8 mouse cellular contexts compared by ENCODE assay signal in genomic region chr7:70359791-70360581, GRCm38 (mm10). TPM values are rescaled to one million over a fixed set of nuclear protein-coding genes. Genes with fewer than 3 reads are reported as not detected.
A peak's percentile ranks its signal among the peaks of the same experiment; 100 is the strongest.
DNase-seq lines count a peak whose midpoint lies in the region; ATAC-seq and TF ChIP-seq lines count a peak whose summit lies in the region.

No protein-coding gene starts in this region.

- peak overlapping the region; percentile 86 for H3K4me2 ChIP-seq in intestine, embryonic 15.5 days (replicated peaks)
- peak overlapping the region; percentile 77 for H3K4me2 ChIP-seq in liver, postnatal 0 days (ENCODE audit: low read depth, low read length)

- H3K4me3 ChIP-seq in cerebellum, adult 2 months (replicated peaks; ENCODE audit: insufficient read depth, low read depth, low read length) = peak overlapping the region; percentile 48
- H3K4me3 ChIP-seq in E14TG2a.4 (replicated peaks; ENCODE audit: low read length) = peak overlapping the region; percentile 83
- peak overlapping the region; percentile 74 for H3K4me3 ChIP-seq in embryonic fibroblast, embryonic 13.5 days (ENCODE audit: insufficient read depth, low read length)
- H3K4me3 ChIP-seq in intestine, embryonic 15.5 days (replicated peaks) = peak overlapping the region; percentile 76
- peak overlapping the region; percentile 63 for H3K4me3 ChIP-seq in liver, postnatal 0 days (ENCODE audit: low read depth, low read length)

- no peak for TF ChIP-seq POLR2A in cerebellum, adult 2 months (IDR thresholded peaks at IDR 0.05; ENCODE audit: borderline replicate concordance, insufficient read depth, low read length)
- TF ChIP-seq POLR2A in embryonic fibroblast, embryonic 13.5 days (IDR thresholded peaks at IDR 0.05; ENCODE audit: low read depth, low read length) = peak; percentile 32; the same call in 1 of the 2 replicates

- H3K27me3 ChIP-seq in cerebellum, adult 2 months (ENCODE audit: control insufficient read depth, insufficient read depth, low read length) = peaks cover 11% of the 10 kb centered on the region; the same call in 1 of the 2 replicates
- peaks cover 84% of the 10 kb centered on the region for H3K27me3 ChIP-seq in E14TG2a.4 (ENCODE audit: insufficient read depth, low read length)
- no peaks in the 10 kb centered on the region for H3K27me3 ChIP-seq in intestine, embryonic 15.5 days (replicated peaks)
- H3K27me3 ChIP-seq in liver, postnatal 0 days (ENCODE audit: insufficient read depth, low read length) = peaks cover 42% of the 10 kb centered on the region

- H3K36me3 ChIP-seq in E14TG2a.4 (ENCODE audit: insufficient read depth, low read length) = no peaks in the 10 kb centered on the region
- H3K36me3 ChIP-seq in intestine, embryonic 15.5 days = no peaks in the 10 kb centered on the region
- H3K36me3 ChIP-seq in liver, postnatal 0 days (replicated peaks; ENCODE audit: insufficient read depth, low read length) = 0 out of 2 replicates have a peak, but pooled peaks cover 2% of the 10 kb centered on the region

- no peak overlapping the region for H3K27ac ChIP-seq in cerebellum, adult 2 months (ENCODE audit: insufficient read depth, low read length)
- peak overlapping the region; percentile 96 for H3K27ac ChIP-seq in embryonic fibroblast, embryonic 13.5 days (ENCODE audit: insufficient read depth, low read length)
- H3K27ac ChIP-seq in intestine, embryonic 15.5 days = peak overlapping the region; percentile 99
- H3K27ac ChIP-seq in liver, postnatal 0 days (ENCODE audit: low read depth) = peak overlapping the region; percentile 96

- no peak for TF ChIP-seq EP300 in liver, postnatal 0 days (IDR thresholded peaks at IDR 0.05; ENCODE audit: low read depth)

- peak in 1 of 2 experiments; percentile 17 for DNase-seq in cerebellum, adult 2 months
- DNase-seq in cerebellum, adult 8-10 months = no peak
- peak; percentile 54 for DNase-seq in liver, postnatal 0 days
- DNase-seq in yolk sac, embryonic 10.5 days (ENCODE audit: low spot score) = no peak
- DNase-seq in left cerebral cortex, adult 11 months (ENCODE audit: low spot score) = no peak

- WGBS in cerebellum, adult 2 months = under 1% methylated on average over 75 of the region's 75 CpGs
- WGBS in intestine, embryonic 15.5 days = under 1% methylated on average over 75 of the region's 75 CpGs
- 2% methylated on average over 57 of the region's 75 CpGs for WGBS in liver, postnatal 0 days (ENCODE audit: insufficient replicate concordance)

- peak; percentile 1; the same call in 1 of the 2 replicates for ATAC-seq in intestine, embryonic 15.5 days
- no peak for ATAC-seq in liver, postnatal 0 days

- H3K4me1 ChIP-seq in cerebellum, adult 2 months (ENCODE audit: control insufficient read depth, insufficient read depth, low read length) = no peaks in the 10 kb centered on the region
- peaks cover 37% of the 10 kb centered on the region for H3K4me1 ChIP-seq in E14TG2a.4 (replicated peaks; ENCODE audit: low read depth, low read length)
- H3K4me1 ChIP-seq in embryonic fibroblast, embryonic 13.5 days (ENCODE audit: control insufficient read depth, insufficient read depth, low read length) = peaks cover 2% of the 10 kb centered on the region; the same call in 1 of the 2 replicates
- peaks cover 16% of the 10 kb centered on the region for H3K4me1 ChIP-seq in intestine, embryonic 15.5 days (replicated peaks)
- H3K4me1 ChIP-seq in liver, postnatal 0 days (ENCODE audit: insufficient read depth) = no peaks in the 10 kb centered on the region; the same call in none of the 2 replicates

- TF ChIP-seq CTCF in cerebellum, adult 2 months (IDR thresholded peaks at IDR 0.05; ENCODE audit: borderline replicate concordance, insufficient read depth, low read depth, low read length) = no peak
- TF ChIP-seq CTCF in E14TG2a.4 (conservative IDR thresholded peaks at IDR 0.05; ENCODE audit: low read length) = no peak
- no peak for TF ChIP-seq CTCF in embryonic fibroblast, embryonic 13.5 days (IDR thresholded peaks at IDR 0.05; ENCODE audit: borderline replicate concordance, insufficient read depth, low read length)
- TF ChIP-seq CTCF in liver, postnatal 0 days (IDR thresholded peaks at IDR 0.05; ENCODE audit: low read depth) = no peak

- H3K9ac ChIP-seq in intestine, embryonic 15.5 days = peak overlapping the region; percentile 90
- H3K9ac ChIP-seq in liver, postnatal 0 days (replicated peaks) = peak overlapping the region; percentile 78

- H3K9me3 ChIP-seq in E14TG2a.4 (ENCODE audit: low read length) = 0 out of 2 replicates have a peak, but pooled peaks cover 5% of the 10 kb centered on the region
- no peaks in the 10 kb centered on the region for H3K9me3 ChIP-seq in intestine, embryonic 15.5 days
- H3K9me3 ChIP-seq in liver, postnatal 0 days (ENCODE audit: low read length) = no peaks in the 10 kb centered on the region

RNA-seq across cellular contexts. Expression of gene Nr2f2, which starts 6.5 kb away (rescaled TPM):
- 25.5 and 28.9 TPM in 2 replicates for polyA plus RNA-seq in cerebellum, adult 2 months (2012; rRNA removed)
- polyA plus RNA-seq in embryonic fibroblast, embryonic 13.5 days (2011; ENCODE audit: insufficient read length, low read depth, missing spikeins) = 47.0 and 54.4 TPM in 2 replicates
- polyA plus RNA-seq in intestine, embryonic 15.5 days (2015; fragmentation: Nextera tagmentation; extraction: Ambion mirVana) = 39.4 and 46.3 TPM in 2 replicates
- polyA plus RNA-seq in liver, postnatal 0 days (2015; fragmentation: Nextera tagmentation; extraction: Ambion mirVana) = 12.3 and 14.7 TPM in 2 replicates
